Mouse (Mus musculus): ENCODE measurements around the gene Unc13a.

- TF ChIP-seq GATA1 (IDR thresholded peaks at IDR 0.05; ENCODE audit: low read length) (no peak), TAL1 (IDR thresholded peaks at IDR 0.05; ENCODE audit: low read length) (no peak)
Observed at GRCm38 (mm10) chr8:71613418-71613817, 58.1 kb downstream of the Unc13a start.

Data from erythroblast, embryonic 14.5 days (primary cell).